Mouse (Mus musculus) bone marrow, adult 2 months (tissue): Measurements from ENCODE around the gene Dlgap1. TPM values are rescaled to one million over a fixed set of nuclear protein-coding genes. Genes with fewer than 3 reads are reported as not detected.

Source experiments
- H3K27ac ChIP-seq: fragments of 200-500 bp; 2 replicates; pipeline ENCODE4 v1.5.1; 2012; ENCODE audit warnings: low read depth, mild to moderate bottlenecking, control low read depth, inconsistent platforms, low read length; ENCODE audit not compliant: control insufficient read depth, poor library complexity, insufficient read depth
- H3K4me1 ChIP-seq: fragments of 200-500 bp; 2 replicates; pipeline ENCODE4 v1.6.1; 2011; ENCODE audit warnings: low read length; ENCODE audit not compliant: control insufficient read depth, insufficient read depth
- H3K4me3 ChIP-seq: fragments of 200-500 bp; replicated peaks from 2 replicates; pipeline ENCODE3; 2011; ENCODE audit warnings: mild to moderate bottlenecking, low read depth, low read length, control low read depth; ENCODE audit not compliant: control insufficient read depth
- CTCF ChIP-seq: fragments of 200-500 bp; IDR thresholded peaks from 2 replicates; pipeline ENCODE4 v1.5.1; 2011; ENCODE audit warnings: low read length, control low read depth; ENCODE audit not compliant: control insufficient read depth, insufficient read depth
- POLR2A ChIP-seq: fragments of 200-500 bp; IDR thresholded peaks from 2 replicates; pipeline ENCODE4 v1.6.1; 2011; ENCODE audit warnings: low read depth, mild to moderate bottlenecking, control low read depth, low read length, borderline replicate concordance; ENCODE audit not compliant: control insufficient read depth
- WGBS: fragments of 180-500 bp; shearing (Covaris S2); methylation state at CpG from one replicate; pipeline ENCODE4 v1.1.7; 2018; 5-methylcytosine and 5-hydroxymethylcytosine counted together
- polyA plus RNA-seq: library from polyadenylated mRNA; stranded (reverse); fragments of >200 nt; gene quantifications from 2 replicates; pipeline ENCODE4 v1.2.4, GENCODE M21; 2011; ENCODE audit warnings: low replicate concordance; ENCODE audit not compliant: missing spikeins, insufficient read depth, insufficient read length

The Dlgap1 gene
- not detected in 2 replicates for polyA plus RNA-seq

DNA sequence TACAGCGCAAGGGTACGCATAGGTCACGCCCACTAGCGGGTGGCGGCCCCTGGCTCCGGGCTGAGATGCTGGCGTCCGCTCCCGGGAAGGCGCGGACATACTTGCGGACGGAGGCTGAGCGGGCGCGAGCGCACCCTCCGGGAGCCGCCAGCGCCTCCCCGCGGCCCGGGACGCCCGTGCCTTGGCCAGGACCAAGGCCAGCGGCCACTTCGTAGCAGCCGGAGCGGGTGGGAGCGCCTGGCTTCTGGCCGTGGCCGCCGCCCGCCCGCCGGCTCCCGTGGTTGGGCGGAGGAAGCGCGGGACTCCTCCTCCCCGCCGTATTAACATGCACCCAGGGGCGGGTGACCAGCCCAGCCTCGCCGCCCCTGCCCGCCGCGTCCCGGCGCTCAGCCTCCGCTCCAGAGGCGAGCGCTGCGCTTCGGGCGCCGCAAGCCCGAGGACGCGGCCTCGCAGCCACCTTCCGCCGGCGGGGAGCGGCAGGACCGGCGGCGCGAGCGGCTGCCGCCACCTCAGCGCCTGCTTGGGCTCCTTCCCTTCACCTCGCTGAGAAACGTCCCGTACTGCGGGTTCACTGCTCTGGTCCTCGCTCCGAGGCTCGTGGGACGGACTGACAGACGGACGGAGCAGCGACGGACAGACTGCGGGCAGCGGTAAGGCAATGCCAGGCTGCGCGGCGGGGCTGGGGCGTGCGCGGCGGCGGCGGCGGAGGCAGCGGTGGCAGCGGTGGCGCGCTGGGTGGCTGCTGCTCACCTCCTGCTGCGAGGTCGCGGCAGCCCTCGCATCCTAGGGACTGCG lies at the start of gene Dlgap1:
Gene Dlgap1, plus strand, starts transcription at position 53 of the 795 bp plus-strand sequence.
- H3K27ac ChIP-seq, result no peak within 1 kb of the TSS; the same call in 1 of the 2 replicates
- H3K4me1 ChIP-seq, result no peaks in the 10 kb centered on the region
- 3% methylated on average over 105 of the region's 105 CpGs for whole genome bisulfite sequencing
- TF ChIP-seq CTCF (no peak), POLR2A (no peak)
- no peak within 1 kb of the TSS for H3K4me3 ChIP-seq

- TF ChIP-seq POLR2A, result no peak
- TF ChIP-seq CTCF, result no peak
- H3K4me3 ChIP-seq, result no peak overlapping the region
- no peaks in the 10 kb centered on the region for H3K4me1 ChIP-seq
- WGBS, result 46% methylated on average over 1 of the region's 1 CpGs
- H3K27ac ChIP-seq, result no peak overlapping the region
These were observed 13.9 kb upstream of the Dlgap1 start for GRCm38 (mm10) chr17:69954936-69955335.

- H3K27ac ChIP-seq, result no peak overlapping the region
- 6% methylated on average over 43 of the region's 43 CpGs for WGBS
- no peak overlapping the region for H3K4me3 ChIP-seq
- no peak for TF ChIP-seq POLR2A
- no peak for TF ChIP-seq CTCF
- H3K4me1 ChIP-seq, result no peaks in the 10 kb centered on the region
These were observed 1.2 kb downstream of the Dlgap1 start for GRCm38 (mm10) chr17:69969816-69970750.

DNA sequence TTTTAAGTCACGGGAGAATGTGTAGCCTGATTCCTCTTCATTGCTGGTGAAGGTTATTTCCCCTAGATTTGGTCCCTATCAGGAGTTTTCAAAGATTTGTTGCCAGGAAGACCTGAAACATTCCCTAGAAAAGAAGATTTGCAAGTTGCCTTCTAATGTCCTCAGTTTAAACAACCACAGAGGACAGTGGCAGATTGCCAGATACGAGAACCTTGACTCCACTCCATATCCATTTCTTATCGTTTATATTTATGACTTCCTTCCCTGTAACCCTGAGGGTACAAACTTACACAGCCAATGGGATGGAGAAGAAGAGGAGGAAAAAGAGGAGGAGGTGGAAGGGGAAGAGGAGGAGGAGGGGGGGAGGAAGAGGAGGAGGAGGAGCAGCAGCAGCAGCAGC lies 4.2 kb downstream of the Dlgap1 start:
- Histone ChIP-seq H3K4me1 (no peaks in the 10 kb centered on the region), H3K27ac (no peak overlapping the region), H3K4me3 (no peak overlapping the region)
- TF ChIP-seq POLR2A (no peak), CTCF (no peak)
- WGBS, result 46% methylated on average over 3 of the region's 3 CpGs

- TF ChIP-seq CTCF (no peak), POLR2A (no peak)
- H3K27ac ChIP-seq, result no peak overlapping the region
- H3K4me3 ChIP-seq, result no peak overlapping the region
- WGBS, result 54% methylated on average over 6 of the region's 6 CpGs
- H3K4me1 ChIP-seq, result no peaks in the 10 kb centered on the region
These were observed 5.1 kb downstream of the Dlgap1 start for GRCm38 (mm10) chr17:69973991-69974390.

- no peak overlapping the region for H3K27ac ChIP-seq
- no peak overlapping the region for H3K4me3 ChIP-seq
- TF ChIP-seq POLR2A, result no peak
- no peak for TF ChIP-seq CTCF
- 72% methylated on average over 6 of the region's 6 CpGs for WGBS
- no peaks in the 10 kb centered on the region for H3K4me1 ChIP-seq
These were observed 13.5 kb downstream of the Dlgap1 start for GRCm38 (mm10) chr17:69982236-69982923.

GRCm38 (mm10) chr17:69996406-69996805 lies 27.5 kb downstream of the Dlgap1 start:
- WGBS, result 64% methylated on average over 2 of the region's 2 CpGs

DNA sequence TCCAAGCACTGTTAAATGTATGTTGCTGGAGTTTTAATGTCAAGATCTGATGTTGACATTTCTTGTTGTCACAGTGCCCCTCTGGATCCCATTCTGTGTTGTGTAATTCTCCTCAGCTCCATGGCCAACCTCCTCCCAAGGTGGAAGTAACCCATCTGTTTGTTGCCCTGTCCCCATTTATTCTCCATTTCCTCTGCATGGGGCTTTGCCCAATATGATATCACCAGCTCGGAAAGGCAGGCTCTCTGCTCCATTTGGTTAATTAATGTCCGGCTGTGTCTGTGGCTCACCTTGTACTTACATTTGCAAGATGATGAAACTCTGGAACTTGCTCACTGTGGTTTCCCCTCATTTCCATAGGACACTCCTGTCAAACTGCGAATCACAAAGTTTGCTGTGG lies 33.2 kb downstream of the Dlgap1 start:
- 75% methylated on average over 3 of the region's 3 CpGs for WGBS

More at GRCm38 (mm10) chr17:69996406-69996805, 27.5 kb downstream of the Dlgap1 start:
- no peak overlapping the region for H3K27ac ChIP-seq
- H3K4me1 ChIP-seq, result no peaks in the 10 kb centered on the region
- TF ChIP-seq POLR2A (no peak), CTCF (no peak)
- no peak overlapping the region for H3K4me3 ChIP-seq

More for the DNA sequence above, 33.2 kb downstream of the Dlgap1 start:
- Histone ChIP-seq H3K27ac (no peak overlapping the region), H3K4me1 (no peaks in the 10 kb centered on the region), H3K4me3 (no peak overlapping the region)
- no peak for TF ChIP-seq CTCF
- TF ChIP-seq POLR2A, result no peak
